Mouse (Mus musculus): ENCODE data around the gene Alk.

DNA sequence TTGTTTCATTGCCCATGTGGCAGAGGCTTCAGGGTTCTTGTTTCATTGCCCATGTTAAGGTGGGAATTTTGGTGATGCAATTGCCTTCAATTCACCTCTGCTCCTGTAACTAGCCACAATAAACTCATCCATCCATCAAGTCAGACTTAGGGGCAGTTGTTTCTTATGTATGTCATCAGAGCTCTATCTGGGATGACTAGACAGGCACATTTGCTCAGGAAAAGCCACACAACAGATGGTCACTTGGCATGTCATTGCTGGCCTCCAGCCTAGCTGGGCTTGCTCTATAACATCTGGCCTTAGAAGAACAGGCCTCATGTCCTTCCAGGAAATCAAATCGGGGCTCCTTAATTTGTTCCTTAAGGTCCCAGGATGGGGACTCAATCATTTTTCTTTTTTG, 610.3 kb downstream of the Alk start:
- TF ChIP-seq CTCF (IDR thresholded peaks at IDR 0.05; ENCODE audit: insufficient read depth, low read depth, low read length) (no peak), POLR2A (IDR thresholded peaks at IDR 0.05; ENCODE audit: insufficient read depth, low read depth, low read length) (no peak)
